Mouse (Mus musculus) left cerebral cortex, adult 11 months (tissue): ENCODE results near the gene Llgl1.

Experiments used
- DNase-seq: peaks from one replicate; pipeline ENCODE4 v3.0.0; 2022; ENCODE audit warnings: low spot score

The Llgl1 gene

GRCm38 (mm10) chr11:60699524-60700075 is at the start of gene Llgl1:
Gene Llgl1 (plus strand): TSS chr11:60699723.
- peak; percentile 72 for DNase-seq

DNA sequence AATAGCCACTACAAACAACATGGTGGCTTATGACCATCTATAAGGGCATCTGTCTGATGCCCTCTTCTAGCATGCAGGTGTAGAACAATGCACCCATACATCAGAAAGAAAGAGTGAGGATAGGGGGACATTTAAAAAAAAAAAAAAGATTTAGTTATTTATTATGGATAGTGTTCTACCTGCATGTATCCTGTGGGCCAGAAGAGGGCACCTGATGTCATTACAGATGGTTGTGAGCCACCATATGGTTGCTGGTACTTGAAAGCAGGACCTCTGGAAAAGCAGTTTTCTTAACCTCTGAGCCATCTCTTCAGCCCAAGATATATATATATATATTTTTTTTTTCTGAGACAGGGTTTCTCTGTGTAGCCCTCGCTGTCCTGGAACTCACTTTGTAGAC is 3.4 kb upstream of the Llgl1 start:
- no peak for DNase-seq

DNA sequence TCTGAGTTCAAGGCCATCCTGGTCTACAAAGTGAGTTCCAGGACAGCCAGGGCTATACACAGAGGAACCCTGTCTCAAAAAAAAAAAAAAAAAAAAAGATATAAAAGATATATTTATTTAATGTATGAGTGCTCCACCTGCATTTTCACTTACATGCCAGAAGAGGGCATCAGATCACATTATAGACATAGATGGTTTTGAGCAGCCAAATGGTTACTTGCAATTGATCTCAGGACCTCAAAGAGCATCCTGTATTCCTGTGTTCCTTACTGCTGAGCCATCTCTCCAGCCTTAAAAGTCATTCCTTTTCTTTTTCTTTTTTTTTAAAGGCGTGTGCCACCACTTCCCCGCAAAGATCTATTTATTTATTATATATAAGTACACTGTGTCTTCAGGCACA is 2.0 kb upstream of the Llgl1 start:
- no peak for DNase-seq

- DNase-seq = no peak
Measured at GRCm38 (mm10) chr11:60698806-60699523, 558 bp upstream of the Llgl1 start.

GRCm38 (mm10) chr11:60700320-60701185 is 1.0 kb downstream of the Llgl1 start:
- DNase-seq = no peak

DNA sequence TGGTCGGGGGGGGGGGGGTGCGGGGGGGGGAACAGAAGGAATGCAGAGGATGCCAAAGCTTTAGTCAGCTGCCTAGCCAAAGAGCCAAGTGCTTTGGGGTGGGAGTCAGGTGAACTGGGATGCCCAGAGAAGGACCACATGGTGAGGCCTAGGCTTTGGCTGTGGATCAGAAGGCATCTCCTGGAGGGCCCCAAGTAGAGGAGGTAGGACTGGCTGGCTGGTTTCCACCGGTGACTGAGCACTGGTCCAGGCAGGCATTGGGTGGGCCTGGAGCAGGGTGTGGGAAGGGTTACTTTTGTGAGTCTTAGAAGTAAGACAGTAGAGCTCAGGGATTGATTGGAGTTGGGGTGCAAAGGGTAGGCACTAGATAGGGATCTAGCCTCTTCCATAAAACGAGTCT is 2.1 kb downstream of the Llgl1 start:
- no peak for DNase-seq

GRCm38 (mm10) chr11:60703131-60703530 is 3.6 kb downstream of the Llgl1 start:
- DNase-seq = peak; percentile 68

- no peak for DNase-seq
Measured at GRCm38 (mm10) chr11:60704023-60704880, 4.7 kb downstream of the Llgl1 start.

DNA sequence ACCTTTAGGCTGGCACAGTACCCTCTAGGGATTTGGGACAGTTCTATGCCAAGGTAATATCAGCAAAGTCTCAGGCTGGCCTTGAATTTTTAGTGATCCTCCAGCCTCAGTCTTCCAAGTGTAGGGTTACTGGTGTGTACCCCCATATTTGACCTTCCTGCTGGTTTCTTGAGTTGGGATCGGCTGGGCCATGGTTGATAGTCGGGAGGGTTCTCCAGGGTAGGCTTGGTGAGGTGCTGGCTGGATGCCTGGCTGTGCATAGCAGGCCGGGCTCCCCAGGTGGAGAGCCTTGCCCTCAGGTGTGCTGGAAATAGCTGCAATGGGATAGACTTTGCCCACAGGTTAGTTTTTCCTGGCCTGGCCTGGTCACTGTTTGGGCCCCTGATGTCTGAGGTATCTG is 5.7 kb downstream of the Llgl1 start:
- no peak for DNase-seq

- DNase-seq = no peak
Measured at GRCm38 (mm10) chr11:60706076-60706475, 6.6 kb downstream of the Llgl1 start.

GRCm38 (mm10) chr11:60706696-60707480 is 7.4 kb downstream of the Llgl1 start:
- DNase-seq = no peak

DNA sequence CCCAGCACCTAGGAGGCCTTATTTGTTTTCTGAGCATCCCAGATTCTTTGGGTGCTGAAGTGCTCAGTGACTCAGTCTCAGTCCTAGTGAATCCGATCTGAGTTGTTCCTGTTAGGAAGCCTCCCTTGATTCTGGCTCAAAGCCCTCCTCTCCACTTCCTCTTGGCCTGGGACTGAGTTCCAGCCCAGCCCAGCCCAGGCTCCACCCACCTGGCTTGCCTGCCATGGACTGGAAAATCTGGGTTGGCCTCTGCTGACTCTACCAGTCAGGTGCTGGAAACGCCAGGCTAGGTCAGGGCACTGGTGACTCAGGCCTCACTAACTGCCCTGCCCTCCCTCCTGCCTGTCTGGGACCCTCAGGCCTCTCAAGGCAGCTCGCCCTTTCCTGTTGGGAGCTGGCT is 8.1 kb downstream of the Llgl1 start:
- no peak for DNase-seq

DNA sequence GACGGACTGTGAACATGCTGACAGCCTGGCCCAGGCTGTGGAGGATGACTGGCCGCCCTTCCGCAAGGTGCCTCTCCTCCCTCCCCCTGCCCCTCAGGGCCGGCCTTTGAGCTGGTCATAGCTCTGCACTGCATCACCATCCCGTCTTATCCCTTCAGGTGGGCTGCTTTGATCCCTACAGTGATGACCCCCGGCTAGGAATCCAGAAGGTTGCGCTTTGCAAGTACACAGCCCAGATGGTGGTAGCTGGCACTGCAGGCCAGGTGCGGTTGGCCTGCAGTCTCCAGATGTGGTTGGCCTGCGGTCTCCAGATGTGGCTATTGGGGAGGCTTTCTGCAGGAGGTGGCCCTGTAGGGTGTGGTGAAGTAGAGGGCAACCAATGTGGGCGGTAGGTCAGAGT is 9.1 kb downstream of the Llgl1 start:
- no peak for DNase-seq

GRCm38 (mm10) chr11:60709481-60710465 is 10.2 kb downstream of the Llgl1 start:
- no peak for DNase-seq

GRCm38 (mm10) chr11:60711218-60711617 is 11.7 kb downstream of the Llgl1 start:
- no peak for DNase-seq

- no peak for DNase-seq
Measured at GRCm38 (mm10) chr11:60712040-60712439, 12.5 kb downstream of the Llgl1 start.

GRCm38 (mm10) chr11:60712639-60713255 is 13.2 kb downstream of the Llgl1 start:
- DNase-seq = no peak

DNA sequence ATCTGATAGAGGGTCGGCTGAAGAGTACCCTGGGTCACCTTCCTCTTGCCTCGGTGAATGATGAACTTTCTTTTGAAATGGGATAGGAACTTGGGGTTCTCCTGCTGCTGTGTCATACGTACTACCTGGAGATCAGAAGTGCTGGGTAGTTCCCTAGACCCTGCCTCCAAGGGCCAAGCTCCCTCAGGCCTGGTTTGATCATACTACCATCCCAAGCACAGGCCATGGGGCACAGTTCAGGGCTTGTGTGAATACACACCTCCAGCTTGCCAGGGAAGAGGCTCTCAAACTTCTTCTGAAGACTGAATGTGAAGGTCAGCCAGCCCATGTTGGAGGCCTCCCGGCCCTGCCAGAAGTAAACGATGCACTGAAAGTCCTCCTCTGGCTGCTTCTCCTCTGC is 16.3 kb downstream of the Llgl1 start:
- no peak for DNase-seq

- no peak for DNase-seq
Measured at GRCm38 (mm10) chr11:60719263-60719662, 19.7 kb downstream of the Llgl1 start.
